Mouse (Mus musculus) limb, embryonic 11.5 days (tissue): Measurements from ENCODE around the gene Try4. TPM values are rescaled to one million over a fixed set of nuclear protein-coding genes. Genes with fewer than 3 reads are reported as not detected.
"Not testable (repeated sequence)": the region's sequence is repeated elsewhere in the genome, so short reads cannot be mapped to it uniquely, and the experiment has no call there.

Experiments used
- ATAC-seq: fragments of 200-750 bp; cut with Nextera tagmentation; 2 replicates; pipeline ENCODE4 v1.8.0; 2017; ENCODE audit warnings: low read depth; ENCODE audit not compliant: insufficient number of reproducible peaks, low FRiP score, low TSS enrichment
- DNase-seq: peaks from one replicate; pipeline ENCODE4 v3.0.0-alpha.2; 2015; ENCODE audit warnings: low spot score
- H3K27ac ChIP-seq: fragments of 300-500 bp; sonication (generic); replicated peaks from 2 replicates; pipeline ENCODE4 v1.5.1; 2014; ENCODE audit warnings: low read depth, mild to moderate bottlenecking, low read length
- H3K27me3 ChIP-seq: fragments of 300-500 bp; sonication (generic); 2 replicates; pipeline ENCODE4 v1.6.1; 2014; ENCODE audit warnings: mild to moderate bottlenecking, low read length, mixed read lengths; ENCODE audit not compliant: control insufficient read depth, insufficient read depth
- H3K36me3 ChIP-seq: fragments of 300-500 bp; sonication (generic); 2 replicates; pipeline ENCODE4 v1.6.1; 2014; ENCODE audit warnings: mild to moderate bottlenecking, low read length, moderate library complexity, mixed read lengths; ENCODE audit not compliant: control insufficient read depth, insufficient read depth
- H3K4me1 ChIP-seq: fragments of 300-500 bp; sonication (generic); 2 replicates; pipeline ENCODE4 v1.6.1; 2014; ENCODE audit warnings: low read length, mixed read lengths; ENCODE audit not compliant: control insufficient read depth, insufficient read depth
- H3K4me2 ChIP-seq: fragments of 300-500 bp; sonication (generic); 2 replicates; pipeline ENCODE4 v1.6.1; 2014; ENCODE audit warnings: low read depth, mild to moderate bottlenecking, moderate library complexity; ENCODE audit not compliant: severe bottlenecking
- H3K4me3 ChIP-seq: fragments of 300-500 bp; sonication (generic); 2 replicates; pipeline ENCODE4 v1.5.1; 2014; ENCODE audit warnings: low read depth, low read length
- H3K9ac ChIP-seq: fragments of 300-500 bp; sonication (generic); 2 replicates; pipeline ENCODE4 v1.6.1; 2014; ENCODE audit warnings: mild to moderate bottlenecking, low read length
- H3K9me3 ChIP-seq: fragments of 300-500 bp; sonication (generic); 2 replicates; pipeline ENCODE4 v1.6.1; 2016; ENCODE audit warnings: low read length; ENCODE audit not compliant: control insufficient read depth
- WGBS: fragments of 180-500 bp; shearing (Covaris S2); extraction: QIAGEN DNeasy Blood & Tissue Kit; methylation state at CpG from one replicate; pipeline ENCODE4 v1.1.7; 2014; 5-methylcytosine and 5-hydroxymethylcytosine counted together
- polyA plus RNA-seq: library from polyadenylated mRNA; unstranded; fragments of >200 nt; fragmentation: Nextera tagmentation; extraction: Ambion mirVana; gene quantifications from 2 replicates; pipeline ENCODE4 v1.2.1, GENCODE M21; 2014

The Try4 gene
- polyA plus RNA-seq, result not detected in 2 replicates

DNA sequence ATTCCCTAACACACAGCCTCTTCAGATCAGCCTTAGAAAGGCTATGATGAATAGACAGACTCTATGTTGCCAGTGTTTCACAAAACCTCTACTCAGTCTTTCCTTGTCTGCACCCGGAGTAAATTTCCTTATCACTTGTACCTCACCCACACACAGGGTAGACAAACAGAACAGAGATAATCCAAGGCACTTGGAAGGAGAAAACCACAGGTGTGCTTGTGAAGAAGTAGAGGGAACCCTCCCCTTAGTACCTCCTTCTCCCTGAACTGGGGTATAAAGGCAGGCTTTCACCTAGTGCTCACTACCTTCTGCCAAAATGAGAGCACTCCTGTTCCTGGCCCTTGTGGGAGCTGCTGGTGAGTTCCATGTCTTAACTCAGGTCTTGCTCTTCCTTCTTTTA, at the start of gene Try4:
Gene Try4, plus strand, starts transcription at position 301 of the 400 bp plus-strand sequence.
- DNase-seq, result no peak
- Histone ChIP-seq H3K4me1 (no peaks in the 10 kb centered on the region), H3K4me3 (no peak within 1 kb of the TSS)

DNA sequence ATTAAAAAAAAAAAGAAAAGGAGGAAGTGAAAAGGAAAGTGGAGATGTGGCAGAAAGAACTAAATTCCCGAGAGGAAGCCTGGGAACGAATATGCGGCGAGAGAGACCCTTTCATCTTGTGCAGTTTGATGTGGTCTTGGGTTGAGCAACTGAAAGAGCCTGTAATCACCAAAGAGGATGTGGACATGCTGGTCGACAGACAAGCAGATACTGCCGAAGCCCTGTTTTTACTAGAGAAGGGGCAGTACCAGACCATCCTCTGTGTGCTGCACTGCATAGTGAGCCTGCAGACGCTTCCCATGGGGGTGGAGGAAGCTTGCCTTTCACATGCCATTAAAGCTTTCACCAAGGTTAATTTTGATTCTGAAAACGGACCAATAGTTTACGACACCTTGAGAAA, 48.8 kb upstream of the Try4 start:
- H3K4me2 ChIP-seq, H3K36me3 ChIP-seq, H3K9me3 ChIP-seq, ATAC-seq, H3K4me3 ChIP-seq, H3K9ac ChIP-seq, H3K4me1 ChIP-seq, DNase-seq, H3K27ac ChIP-seq, H3K27me3 ChIP-seq: not testable (repeated sequence)
- 88% methylated on average over 9 of the region's 9 CpGs for WGBS

More for the DNA sequence above, at the start of gene Try4:
- no peak for ATAC-seq
- H3K4me2 ChIP-seq, result no peak within 1 kb of the TSS
- H3K36me3 ChIP-seq, result no peaks in the 10 kb centered on the region
- no peak within 1 kb of the TSS for H3K9ac ChIP-seq
- no peak within 1 kb of the TSS for H3K27ac ChIP-seq
- no peaks in the 10 kb centered on the region for H3K27me3 ChIP-seq
- 78% methylated on average over 1 of the region's 1 CpGs for WGBS
- H3K9me3 ChIP-seq, result no peaks in the 10 kb centered on the region

GRCm38 (mm10) chr6:41256424-41256823, 45.6 kb upstream of the Try4 start:
- no peak for ATAC-seq
- H3K9ac ChIP-seq, result no peak overlapping the region

GRCm38 (mm10) chr6:41257432-41257831, 44.6 kb upstream of the Try4 start:
- Histone ChIP-seq H3K4me2 (no peak overlapping the region), H3K4me3 (no peak overlapping the region), H3K4me1 (no peaks in the 10 kb centered on the region), H3K9ac (no peak overlapping the region), H3K27me3 (no peaks in the 10 kb centered on the region), H3K36me3 (no peaks in the 10 kb centered on the region), H3K27ac (no peak overlapping the region), H3K9me3 (no peaks in the 10 kb centered on the region)
- WGBS, result 79% methylated on average over 3 of the region's 3 CpGs
- DNase-seq (no peak), ATAC-seq (no peak)

More at GRCm38 (mm10) chr6:41256424-41256823, 45.6 kb upstream of the Try4 start:
- H3K36me3 ChIP-seq, result no peaks in the 10 kb centered on the region
- no peak for DNase-seq
- no peaks in the 10 kb centered on the region for H3K27me3 ChIP-seq
- H3K9me3 ChIP-seq, result no peaks in the 10 kb centered on the region
- 88% methylated on average over 2 of the region's 2 CpGs for WGBS
- H3K4me3 ChIP-seq, result no peak overlapping the region
- no peak overlapping the region for H3K4me2 ChIP-seq
- H3K27ac ChIP-seq, result no peak overlapping the region
- H3K4me1 ChIP-seq, result no peaks in the 10 kb centered on the region

- H3K4me3 ChIP-seq, result no peak overlapping the region
- H3K4me1 ChIP-seq, result no peaks in the 10 kb centered on the region
- no peaks in the 10 kb centered on the region for H3K36me3 ChIP-seq
- H3K9me3 ChIP-seq, result no peaks in the 10 kb centered on the region
- 65% methylated on average over 3 of the region's 3 CpGs for WGBS
- H3K27ac ChIP-seq, result no peak overlapping the region
- DNase-seq (no peak), ATAC-seq (no peak)
- H3K9ac ChIP-seq, result no peak overlapping the region
- no peaks in the 10 kb centered on the region for H3K27me3 ChIP-seq
- no peak overlapping the region for H3K4me2 ChIP-seq
These were observed 39.3 kb upstream of the Try4 start for GRCm38 (mm10) chr6:41262796-41263195.

DNA sequence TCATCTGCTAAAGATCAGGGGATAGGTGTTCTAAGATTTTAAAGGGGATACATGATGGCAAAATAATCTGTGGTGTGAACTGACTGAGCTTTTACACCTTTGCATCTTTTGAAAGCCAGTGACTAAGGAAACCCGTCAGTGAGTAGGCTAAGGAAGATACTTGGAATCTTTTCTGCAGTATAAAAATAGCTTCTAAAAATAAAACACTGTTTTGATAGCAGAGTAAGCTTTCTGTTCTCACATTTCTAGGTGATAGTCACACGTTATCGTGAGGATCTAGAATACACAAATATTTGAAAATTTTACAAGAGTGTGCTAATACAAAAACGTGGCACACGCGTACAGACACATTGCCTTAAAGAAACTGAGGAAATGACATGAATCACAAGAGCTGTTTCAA, 35.9 kb upstream of the Try4 start:
- WGBS, result 91% methylated on average over 6 of the region's 6 CpGs
- DNase-seq, result no peak

GRCm38 (mm10) chr6:41298255-41298654, 3.8 kb upstream of the Try4 start:
- DNase-seq, result no peak
- no peak overlapping the region for H3K4me2 ChIP-seq
- H3K36me3 ChIP-seq, result no peaks in the 10 kb centered on the region
- no peak overlapping the region for H3K27ac ChIP-seq
- ATAC-seq, result no peak
- no peak overlapping the region for H3K9ac ChIP-seq
- H3K27me3 ChIP-seq, result no peaks in the 10 kb centered on the region
- no peaks in the 10 kb centered on the region for H3K9me3 ChIP-seq
- H3K4me3 ChIP-seq, result no peak overlapping the region
- 24% methylated on average over 1 of the region's 1 CpGs for WGBS
- H3K4me1 ChIP-seq, result no peaks in the 10 kb centered on the region

More for the DNA sequence above, 35.9 kb upstream of the Try4 start:
- no peak overlapping the region for H3K4me2 ChIP-seq
- H3K4me1 ChIP-seq, result no peaks in the 10 kb centered on the region
- no peaks in the 10 kb centered on the region for H3K9me3 ChIP-seq
- no peak overlapping the region for H3K9ac ChIP-seq
- no peaks in the 10 kb centered on the region for H3K27me3 ChIP-seq
- H3K4me3 ChIP-seq, result no peak overlapping the region
- H3K36me3 ChIP-seq, result no peaks in the 10 kb centered on the region
- ATAC-seq, result no peak
- H3K27ac ChIP-seq, result no peak overlapping the region

- H3K4me1 ChIP-seq, H3K4me3 ChIP-seq, ATAC-seq, H3K27ac ChIP-seq, H3K9ac ChIP-seq, H3K4me2 ChIP-seq, H3K36me3 ChIP-seq, H3K9me3 ChIP-seq, H3K27me3 ChIP-seq, DNase-seq: not testable (repeated sequence)
- 75% methylated on average over 3 of the region's 3 CpGs for WGBS
These were observed 14.7 kb downstream of the Try4 start, which contains the start of gene Try5 for GRCm38 (mm10) chr6:41316741-41317140. TSS of gene Try5 (minus strand) at chr6:41316841.

DNA sequence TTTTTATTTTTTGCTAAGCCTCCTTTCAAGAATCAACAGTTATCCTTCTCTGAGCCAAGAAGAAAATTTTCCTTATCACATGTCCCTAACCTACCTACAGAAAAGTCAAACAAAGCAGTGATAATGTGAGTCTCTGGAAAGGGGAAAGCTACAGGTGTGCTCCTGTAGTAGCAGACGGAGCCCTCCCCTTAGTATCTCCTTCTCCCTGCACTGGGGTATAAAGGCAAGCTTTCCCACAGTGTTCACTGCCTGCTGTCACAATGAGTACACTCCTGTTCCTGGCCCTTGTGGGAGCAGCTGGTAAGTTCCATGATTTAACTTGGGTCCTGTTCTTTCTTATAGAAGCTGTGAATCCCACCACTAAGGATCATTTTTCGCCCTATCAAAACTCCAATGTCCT, 51.9 kb downstream of the Try4 start, which contains the start of gene Try10:
Gene Try10, plus strand, starts transcription at position 174 of the 400 bp plus-strand sequence.
- no peak within 1 kb of the TSS for H3K4me3 ChIP-seq
- H3K4me1 ChIP-seq, result no peaks in the 10 kb centered on the region
- no peaks in the 10 kb centered on the region for H3K9me3 ChIP-seq
- no peak for ATAC-seq
- no peak within 1 kb of the TSS for H3K4me2 ChIP-seq
- H3K36me3 ChIP-seq, result no peaks in the 10 kb centered on the region
- no peak within 1 kb of the TSS for H3K9ac ChIP-seq
- DNase-seq, result no peak
- H3K27me3 ChIP-seq, result no peaks in the 10 kb centered on the region
- WGBS, result 82% methylated on average over 2 of the region's 2 CpGs
- no peak within 1 kb of the TSS for H3K27ac ChIP-seq
